Mouse (Mus musculus) common myeloid progenitor, adult 5-6 weeks (primary cell): ENCODE measurements around the gene Fut2. TPM values are rescaled to one million over a fixed set of nuclear protein-coding genes. Genes with fewer than 3 reads are reported as not detected.

Experiments used
- ATAC-seq: replicated peaks from 2 replicates; pipeline ENCODE4 v1.8.0; 2016; ENCODE audit warnings: low read depth, mild to moderate bottlenecking, moderate TSS enrichment, inconsistent platforms; ENCODE audit not compliant: poor library complexity, severe bottlenecking
- total RNA-seq: library from RNA; stranded (forward); fragments of 200-1000, 187-1606 nt; gene quantifications from 2 replicates; pipeline ENCODE4 v1.2.3, GENCODE M21; 2017

Fut2 gene
- total RNA-seq, 1 experiment from 2014 or later, result not detected

DNA sequence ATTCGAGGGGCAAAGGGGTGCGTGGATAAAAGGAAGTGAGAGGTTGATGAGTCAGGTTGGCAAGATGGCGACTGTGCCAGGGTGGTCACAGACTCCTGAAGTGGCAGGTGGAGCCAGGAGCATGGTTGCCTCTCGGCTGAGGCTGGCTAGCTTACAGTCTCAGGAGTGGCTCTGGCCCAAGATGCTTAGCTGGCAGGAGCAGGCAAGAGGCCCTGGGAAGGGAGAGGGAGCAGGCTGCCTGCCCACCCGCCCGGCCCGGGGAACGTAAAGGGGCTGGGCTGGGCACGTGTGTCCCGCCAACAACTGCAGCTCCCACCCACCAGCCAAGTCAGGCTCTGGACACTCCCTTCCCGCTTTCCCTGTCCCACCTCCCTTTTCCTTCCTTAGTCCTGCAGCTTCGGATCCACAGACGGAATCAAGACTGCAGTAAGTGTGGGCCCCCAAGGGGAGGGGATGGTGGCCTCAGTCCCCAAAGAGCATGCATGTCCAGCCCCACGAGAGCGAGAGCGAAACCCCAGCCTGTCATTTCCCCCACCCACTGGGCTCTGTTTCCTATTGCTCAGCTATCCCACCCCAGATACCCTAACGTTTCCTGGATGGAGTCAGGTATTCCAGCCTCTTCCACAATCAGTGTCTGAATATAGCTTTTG is 24.7 kb downstream of the Fut2 start:
- no peak for ATAC-seq

DNA sequence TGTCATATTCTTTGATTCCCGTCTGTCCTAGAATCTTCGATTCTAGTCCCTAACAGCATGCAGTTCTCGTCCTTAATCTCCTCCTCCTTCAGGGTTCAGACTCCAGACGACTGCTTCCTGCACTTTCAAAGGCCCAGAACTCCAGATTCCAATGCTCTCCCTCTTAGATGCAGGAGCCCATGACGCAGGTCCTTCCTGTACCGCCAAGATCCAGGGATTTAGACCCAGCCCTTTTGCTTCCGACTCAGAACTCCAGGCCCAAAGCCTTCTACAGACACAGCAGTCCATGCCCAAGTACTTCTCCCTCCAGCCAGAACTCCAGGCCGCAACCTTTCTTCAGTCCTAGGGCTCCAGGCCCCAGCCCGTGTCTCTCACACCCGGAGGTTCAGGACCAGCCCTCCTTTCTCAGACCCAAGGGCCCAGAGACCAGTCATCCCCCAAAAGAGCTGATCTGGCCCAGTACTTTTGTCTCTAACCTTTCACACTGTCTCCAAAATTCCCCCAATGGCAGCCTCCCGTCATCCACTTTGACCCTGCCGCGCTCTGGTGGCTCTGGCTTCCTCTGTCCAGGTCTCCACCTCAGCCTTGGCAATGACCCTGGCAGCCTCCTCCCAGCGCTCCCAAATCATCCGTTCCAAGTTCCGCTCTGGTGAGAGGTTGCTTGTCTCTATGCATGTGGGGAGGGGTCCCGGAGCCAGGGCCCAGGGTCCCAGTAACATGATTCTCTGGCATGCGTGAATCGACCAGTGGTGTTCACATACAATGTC is 25.8 kb downstream of the Fut2 start:
- ATAC-seq, result no peak

DNA sequence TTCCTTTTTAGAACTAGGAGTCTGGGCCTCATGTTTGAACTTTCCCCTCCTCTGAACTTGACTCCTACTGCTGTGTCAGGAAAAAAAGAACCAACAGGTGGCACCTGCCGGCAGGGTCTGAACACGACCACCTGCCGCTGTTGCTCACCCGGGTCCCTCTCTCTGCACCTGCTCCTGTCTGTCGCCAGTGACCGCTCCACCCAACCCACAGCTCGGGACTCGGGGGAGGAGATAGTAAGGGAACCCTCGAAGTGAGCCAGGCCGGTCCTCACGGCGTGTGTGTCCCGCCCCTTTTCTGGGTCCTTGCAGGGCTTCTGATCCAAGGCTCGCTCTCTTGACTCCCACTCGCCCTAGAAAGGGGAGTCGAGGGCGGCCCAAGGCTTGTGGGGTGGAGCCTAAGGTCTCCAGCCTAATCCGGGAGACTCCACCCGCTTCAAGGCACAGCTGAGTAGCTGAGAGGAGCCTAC is 26.6 kb downstream of the Fut2 start, which contains the start of gene Mamstr:
TSS of gene Mamstr (plus strand) at position 417 of the 467 bp plus-strand sequence.
- ATAC-seq, result no peak

DNA sequence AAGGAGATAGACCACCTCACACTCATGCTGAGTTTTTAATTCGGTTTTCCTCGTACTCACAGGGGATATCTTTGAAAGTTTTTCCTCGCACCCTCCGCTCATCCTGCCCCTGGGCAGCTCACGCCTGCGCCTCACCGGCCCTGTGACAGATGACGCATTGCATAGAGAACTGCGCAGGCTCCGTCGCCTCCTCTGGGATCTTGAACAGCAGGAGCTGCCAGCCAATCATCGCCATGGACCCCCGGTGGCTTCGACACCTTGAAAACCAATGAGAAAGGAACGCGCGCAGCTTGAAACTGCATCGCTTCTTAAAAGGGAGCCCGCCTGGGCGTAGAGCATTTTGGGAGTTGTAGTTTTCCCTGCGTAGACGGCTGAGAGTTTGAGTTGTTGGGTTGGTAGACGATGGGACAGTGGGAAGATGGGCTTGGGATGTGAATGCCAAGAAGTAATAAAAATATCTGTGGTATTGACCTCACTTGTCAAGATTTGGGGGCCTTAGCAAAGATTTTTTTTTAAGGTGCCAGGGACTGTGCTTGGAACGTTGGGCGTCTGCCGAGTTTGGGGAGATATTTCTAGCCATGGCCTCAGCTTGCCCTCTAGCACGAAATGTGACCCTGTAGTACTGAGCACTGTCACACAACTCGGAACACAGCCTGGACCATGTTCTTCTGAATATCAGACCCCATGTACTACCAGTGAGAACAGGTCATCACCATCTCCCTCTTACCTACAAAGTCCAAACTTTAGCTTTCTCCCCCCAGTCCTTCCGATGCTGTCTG is 27.4 kb downstream of the Fut2 start:
- ATAC-seq, result no peak

DNA sequence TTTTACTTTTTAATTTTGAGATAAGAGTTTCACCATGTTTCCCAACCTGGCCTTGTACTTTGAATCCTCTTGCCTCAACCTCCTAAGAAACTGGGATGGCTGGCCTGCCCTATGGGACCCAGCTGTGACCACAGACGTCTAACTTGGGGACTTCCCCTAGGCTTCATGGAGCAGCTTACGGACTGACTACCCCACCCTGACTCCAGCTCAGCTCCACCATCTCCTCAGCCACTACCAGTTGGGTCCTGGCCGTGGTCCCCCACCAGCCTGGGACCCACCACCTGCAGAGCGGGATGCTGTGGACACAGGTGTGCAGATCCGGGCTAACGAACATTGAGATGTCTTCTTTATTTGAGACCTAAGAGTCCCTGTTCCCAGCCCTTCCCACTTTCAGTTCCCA is 28.5 kb downstream of the Fut2 start:
- no peak for ATAC-seq

DNA sequence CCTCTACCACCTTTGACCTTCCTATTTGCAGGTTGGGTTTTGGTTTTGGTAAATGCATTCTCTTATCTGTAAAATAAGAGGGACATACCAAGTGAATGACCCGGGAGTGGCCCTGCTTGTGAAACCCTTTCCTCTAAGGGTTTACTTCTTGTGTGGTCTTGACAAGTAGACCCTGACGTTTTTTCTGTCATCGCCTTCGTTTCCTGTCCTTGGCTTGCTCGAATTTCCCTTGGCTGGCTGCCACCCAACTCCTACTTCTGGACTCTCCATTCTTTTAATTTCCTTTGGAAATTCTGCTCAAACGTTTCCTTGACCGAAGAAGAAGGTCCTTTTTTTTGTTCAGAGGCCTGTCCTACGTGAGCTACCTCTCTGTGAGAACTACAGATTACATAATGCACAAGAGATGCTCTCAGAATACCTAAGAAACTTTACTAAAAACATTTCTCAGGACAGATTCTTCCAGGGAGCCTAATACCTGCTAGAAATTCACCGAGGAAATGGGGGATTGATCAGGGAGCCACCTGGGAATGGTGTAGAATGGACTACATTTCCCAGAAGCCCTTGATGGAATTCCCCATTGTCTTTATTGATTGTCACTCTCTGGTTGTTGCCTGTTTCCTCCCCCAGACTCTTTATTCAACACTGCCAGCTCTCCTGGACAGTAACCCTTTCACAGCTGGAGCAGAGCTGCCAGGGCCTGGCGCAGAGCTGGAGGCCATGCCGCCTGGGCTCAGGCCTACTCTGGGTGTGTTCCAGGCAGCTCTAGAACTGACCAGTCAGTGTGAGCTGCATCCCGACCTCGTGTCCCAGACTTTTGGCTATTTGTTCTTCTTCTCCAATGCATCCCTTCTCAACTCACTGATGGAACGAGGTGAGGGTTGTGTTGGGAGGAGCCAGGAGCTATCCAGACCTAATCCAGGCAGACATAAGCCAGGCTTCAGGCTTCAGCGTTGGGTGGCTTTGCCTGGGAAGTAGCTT is 30.2 kb downstream of the Fut2 start:
- no peak for ATAC-seq

DNA sequence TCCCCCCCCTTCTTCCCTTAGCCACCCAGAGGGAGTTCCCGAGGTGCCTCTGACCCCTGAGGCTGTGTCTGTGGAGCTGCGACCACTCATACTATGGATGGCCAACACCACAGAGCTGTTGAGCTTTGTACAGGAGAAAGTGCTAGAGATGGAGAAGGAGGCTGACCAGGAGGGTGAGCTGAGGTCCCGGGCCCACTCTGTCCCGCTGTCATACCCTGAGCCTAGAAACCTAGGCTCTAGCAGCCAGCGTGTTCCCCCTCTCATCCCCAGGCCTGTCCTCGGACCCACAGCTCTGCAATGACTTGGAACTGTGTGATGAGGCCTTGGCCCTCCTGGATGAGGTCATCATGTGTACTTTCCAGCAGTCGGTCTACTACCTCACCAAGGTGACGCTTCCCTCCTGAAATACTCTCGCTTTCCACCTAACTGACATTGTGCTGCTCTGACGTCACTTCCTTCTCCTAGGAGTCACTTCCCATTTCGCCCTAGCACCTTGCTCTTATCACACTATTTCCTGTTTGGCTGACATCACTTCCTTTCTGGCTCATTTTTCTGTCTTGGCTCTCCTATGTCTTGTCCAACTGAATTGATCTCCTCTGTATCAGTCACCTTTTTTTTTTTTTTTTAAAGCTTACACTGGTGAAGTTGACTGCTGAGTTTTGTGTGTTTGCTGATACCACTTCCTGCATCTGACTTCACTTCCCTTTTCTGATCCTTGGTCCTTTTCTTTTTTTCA is 31.1 kb downstream of the Fut2 start:
- peak; percentile 81 for ATAC-seq

DNA sequence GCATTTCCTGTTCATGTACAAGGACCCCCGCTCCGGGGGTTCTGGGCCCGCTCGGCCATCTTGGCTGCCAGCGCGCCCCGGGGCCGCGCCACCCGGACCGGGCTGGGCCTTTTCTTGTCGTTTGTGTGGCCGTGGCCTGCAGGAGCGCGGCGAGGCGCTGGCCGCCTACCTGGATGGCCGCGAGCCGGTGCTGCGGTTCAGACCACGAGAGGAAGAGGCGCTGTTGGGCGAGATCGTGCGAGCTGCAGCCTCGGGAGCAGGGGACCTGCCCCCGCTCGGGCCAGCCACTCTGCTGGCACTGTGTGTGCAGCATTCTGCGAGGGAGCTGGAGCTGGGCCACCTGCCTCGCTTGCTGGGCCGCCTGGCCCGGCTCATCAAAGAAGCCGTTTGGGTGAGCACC is 33.7 kb downstream of the Fut2 start:
- no peak for ATAC-seq

DNA sequence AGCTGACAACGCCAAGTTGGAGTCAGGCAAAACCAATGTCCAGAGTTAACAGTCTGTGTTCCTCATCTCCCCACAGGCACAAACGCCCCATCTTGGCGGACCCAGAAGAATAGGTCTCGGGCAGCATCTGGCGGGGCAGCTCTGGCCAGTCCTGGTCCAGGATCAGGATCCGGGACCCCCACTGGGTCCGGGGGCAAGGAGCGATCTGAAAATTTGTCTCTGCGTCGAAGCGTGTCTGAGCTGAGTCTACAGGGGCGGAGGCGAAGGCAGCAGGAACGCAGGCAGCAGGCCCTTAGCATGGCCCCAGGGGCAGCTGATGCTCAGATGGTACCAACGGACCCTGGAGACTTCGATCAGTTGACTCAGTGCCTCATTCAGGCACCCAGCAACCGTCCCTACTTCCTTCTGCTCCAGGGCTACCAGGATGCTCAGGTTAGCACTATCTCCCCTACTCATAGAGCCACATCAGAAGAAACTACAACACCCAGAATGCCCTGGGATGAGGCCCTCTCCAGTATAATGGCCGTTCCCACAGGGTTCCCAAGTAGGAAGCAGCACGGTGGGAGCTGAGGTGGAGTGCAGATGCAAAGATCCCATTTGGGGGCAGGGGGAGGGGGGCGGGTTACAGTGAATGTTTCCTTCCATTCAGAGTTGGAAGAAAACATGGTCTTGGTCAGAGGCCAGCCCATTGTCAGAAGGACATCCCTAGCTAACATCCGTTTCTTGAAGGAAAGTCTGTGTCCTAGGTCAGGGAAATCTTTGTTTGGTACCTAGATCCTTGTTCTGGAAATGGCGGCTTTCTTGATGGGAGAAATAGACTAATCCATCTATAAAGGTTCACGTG is 35.9 kb downstream of the Fut2 start:
- no peak for ATAC-seq

DNA sequence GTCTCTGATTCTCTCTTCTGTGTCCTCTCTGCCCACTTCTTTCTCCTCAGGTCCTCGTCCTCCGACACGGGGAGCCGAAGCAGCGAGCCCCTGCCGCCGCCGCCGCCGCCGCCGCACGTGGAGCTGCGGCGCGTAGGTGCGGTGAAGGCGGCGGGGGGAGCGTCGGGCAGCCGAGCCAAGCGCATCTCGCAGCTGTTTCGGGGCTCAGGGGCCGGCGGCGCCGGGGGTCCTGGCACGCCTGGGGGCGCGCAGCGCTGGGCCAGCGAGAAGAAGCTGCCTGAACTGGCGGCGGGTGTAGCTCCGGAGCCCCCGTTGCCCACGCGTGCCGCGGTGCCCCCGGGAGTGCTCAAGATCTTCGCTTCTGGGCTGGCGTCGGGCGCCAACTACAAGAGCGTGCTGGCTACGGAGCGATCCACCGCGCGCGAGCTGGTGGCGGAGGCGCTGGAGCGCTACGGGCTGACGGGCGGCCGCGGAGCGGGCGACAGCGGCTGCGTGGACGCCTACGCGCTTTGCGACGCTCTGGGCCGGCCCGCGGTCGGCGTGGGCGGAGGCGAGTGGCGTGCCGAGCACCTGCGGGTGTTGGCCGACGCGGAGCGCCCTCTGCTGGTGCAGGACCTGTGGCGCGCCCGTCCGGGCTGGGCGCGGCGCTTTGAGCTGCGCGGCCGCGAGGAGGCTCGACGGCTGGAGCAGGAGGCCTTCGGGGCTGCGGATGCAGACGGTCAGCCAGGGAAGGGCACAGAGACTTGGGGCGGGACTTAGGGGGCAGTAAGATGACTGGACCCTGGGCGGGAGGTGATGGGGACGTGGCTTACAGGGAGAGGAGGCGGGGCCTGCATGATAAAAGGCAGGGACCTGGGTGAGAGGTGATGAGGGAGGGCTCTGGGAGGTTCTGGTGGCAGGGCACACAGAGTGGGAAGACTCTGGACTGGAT is 37.6 kb downstream of the Fut2 start:
- ATAC-seq, result peak; percentile 74

DNA sequence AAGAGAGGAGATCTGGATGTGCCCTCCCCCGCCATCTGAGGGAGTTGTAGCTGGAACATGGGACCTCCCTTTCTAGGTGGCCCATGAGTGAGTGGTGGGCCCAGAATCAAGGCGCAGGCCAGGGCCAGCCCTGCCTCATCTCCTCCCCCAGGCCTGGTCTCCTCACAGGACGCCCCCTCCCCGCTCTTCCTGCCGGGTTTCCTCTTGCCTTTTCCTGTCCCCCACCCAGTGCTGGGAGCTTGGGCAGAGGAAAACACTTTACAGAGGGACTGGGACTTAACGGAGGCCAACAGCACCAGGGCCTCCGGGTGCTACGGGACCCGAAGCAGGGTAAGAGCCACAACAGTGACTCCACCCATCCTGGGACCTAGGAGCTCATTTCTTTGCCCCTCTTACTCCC is 38.9 kb downstream of the Fut2 start, which contains the start of gene Rasip1:
TSS of gene Rasip1 (plus strand) at position 228 of the 400 bp plus-strand sequence.
- ATAC-seq, result no peak

DNA sequence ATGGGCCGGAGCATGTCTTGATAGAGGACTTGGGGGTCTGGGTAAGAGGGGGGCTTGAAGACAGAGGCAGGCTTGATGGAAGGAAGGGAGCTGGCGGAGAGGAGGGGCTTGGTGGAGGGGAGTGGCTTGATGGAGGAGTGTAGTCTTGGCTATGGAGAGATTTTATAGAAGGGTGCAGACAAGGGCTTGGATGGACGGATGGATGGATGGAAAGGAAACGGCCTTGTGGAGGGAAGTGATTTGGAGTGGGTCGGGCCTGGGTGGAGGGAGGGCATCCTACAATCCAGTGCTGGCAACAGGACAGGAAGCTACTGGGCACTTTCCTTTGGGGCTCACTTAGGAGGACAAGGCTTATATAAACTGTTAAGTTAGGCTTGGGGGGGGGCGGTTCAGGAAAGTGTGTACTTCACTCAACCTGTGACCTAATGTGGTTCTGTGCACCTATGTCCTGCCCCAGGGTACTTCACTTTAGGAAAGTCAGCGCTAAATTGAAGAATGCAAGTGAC is 39.6 kb downstream of the Fut2 start:
- no peak for ATAC-seq

DNA sequence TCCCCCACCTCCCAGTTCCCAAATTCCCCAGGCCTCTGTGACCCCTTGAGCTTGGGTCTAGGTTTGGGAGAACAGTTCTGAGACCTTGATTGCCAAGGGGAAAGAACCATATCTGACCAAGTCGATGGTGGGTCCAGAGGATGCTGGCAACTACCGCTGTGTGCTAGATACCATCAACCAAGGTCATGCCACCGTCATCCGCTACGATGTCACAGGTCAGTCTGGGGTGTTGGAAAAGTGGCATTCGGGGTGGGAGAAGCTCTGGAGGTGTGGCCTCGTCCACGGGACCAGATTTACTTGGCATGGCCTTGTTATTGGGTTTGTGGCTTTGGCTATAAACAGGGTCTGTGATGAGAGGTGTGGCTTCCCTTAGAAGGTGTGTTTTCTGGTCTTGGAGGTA is 40.7 kb downstream of the Fut2 start:
- ATAC-seq, result no peak

DNA sequence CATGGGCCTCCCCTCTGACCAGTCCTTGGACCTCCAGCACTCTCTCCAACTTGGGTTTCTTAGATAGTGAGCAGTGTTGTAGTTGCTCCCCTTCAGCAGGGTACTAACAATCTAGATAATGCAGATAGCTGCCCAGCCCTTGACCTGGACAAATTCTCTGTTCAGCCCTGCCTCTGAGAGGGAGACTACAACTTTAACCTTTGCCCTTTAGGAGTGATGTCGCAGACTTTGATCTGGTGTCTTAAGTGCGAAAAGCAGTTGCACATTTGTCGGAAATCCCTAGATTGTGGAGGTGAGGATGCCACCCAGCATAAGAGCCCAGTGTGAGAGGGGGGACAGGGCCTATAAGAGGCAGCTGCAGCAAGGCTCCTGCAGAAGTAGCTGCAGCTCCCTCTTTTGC is 41.5 kb downstream of the Fut2 start:
- no peak for ATAC-seq

DNA sequence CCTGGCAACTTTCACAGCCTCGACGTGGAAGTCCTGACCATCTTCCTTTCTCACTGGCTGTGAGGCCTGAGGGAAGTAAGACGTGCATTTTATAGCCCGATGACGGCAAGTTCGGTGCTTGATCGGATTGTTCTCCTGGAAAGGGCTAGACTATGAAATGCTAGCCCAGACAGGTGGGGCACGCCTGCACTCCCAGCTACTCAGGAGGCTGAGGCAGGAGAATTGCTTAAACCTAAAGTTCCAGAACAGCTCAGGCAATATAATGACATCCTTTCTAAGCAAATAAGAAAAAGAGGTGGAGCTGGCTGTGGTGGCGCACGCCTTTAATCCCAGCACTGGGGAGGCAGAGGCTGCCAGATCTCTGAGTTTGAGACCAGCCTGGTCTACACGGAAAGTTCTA is 42.7 kb downstream of the Fut2 start:
- ATAC-seq, result peak; percentile 77

DNA sequence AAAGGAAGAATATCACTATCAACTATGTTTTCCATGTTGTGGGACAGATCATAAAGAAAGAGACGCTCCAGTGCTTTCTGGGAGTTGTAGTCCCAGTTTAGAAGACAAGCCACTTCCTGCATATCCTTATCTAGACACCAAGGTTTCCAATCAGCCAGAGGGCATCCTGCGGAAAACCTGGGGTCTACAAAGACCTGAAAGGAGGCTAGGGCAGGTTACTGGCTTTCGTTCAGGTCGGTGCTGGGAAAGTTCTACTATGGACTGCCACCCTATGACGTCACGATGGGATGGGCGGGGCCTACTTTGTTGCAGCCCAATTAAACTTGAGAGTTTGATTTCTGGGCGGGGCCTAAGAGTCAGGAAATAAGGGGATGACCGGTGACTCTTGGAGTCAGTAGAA is 44.8 kb downstream of the Fut2 start, which contains the start of gene Izumo1:
TSS of gene Izumo1 (plus strand) at position 369 of the 400 bp plus-strand sequence.
- ATAC-seq, result peak; percentile 52; the same call in 1 of the 2 replicates

DNA sequence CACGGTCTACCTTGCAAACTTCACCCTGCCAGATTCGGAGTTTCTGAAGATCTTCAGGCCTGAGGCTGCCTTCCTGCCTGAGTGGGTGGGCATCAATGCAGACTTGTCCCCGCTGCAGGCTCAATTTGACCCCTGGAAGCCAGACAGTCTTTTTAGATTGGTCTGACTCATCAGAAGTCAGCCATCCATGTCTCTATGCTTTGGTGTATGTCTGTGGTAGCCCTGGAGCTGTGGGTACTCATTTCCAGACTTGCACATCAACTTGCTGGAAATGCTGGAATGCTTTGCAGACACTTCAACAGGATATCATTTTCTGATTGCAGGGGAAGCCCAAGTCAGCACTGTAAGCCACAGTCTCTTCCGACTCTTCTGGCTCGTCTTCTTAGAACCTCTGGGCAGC is 46.6 kb downstream of the Fut2 start:
- no peak for ATAC-seq
